23 mouse cellular contexts compared by ENCODE assay signal in the genomic region with DNA sequence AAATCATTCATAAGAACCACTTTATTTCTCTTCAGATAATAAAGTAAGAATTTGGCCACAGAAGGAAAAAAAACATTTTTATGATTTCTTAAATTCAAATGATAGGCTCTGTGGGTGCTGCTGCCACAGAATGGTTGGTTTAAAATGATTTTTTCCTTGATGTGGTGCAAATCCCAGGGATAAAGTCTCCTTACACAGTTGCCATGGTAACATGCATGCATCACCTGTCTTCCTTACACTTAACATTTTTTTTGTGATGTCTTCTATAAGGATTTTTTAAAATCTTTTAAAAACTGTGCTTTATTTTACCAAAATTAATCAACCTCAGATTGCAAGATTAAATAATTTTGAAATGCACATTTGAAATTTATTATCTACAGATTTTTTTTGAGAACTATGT.
DNase-seq lines count a peak whose midpoint lies in the region; ATAC-seq and TF ChIP-seq lines count a peak whose summit lies in the region.
"Had no signal": no experiment of that assay in that cellular context is flagged by ENCODE, and none has a peak within 500 bp of the region (broad histone marks: within the 10 kb centered on the region; RNA-seq: fewer than 3 reads in every experiment).

No protein-coding gene starts in this region.

- no peak for TF ChIP-seq CTCF in hindbrain, postnatal 0 days (IDR thresholded peaks at IDR 0.05; ENCODE audit: low read depth)
- TF ChIP-seq CTCF in midbrain, postnatal 0 days (IDR thresholded peaks at IDR 0.05): no peak

- no peaks in the 10 kb centered on the region for H3K4me1 ChIP-seq in forebrain, embryonic 14.5 days (ENCODE audit: control insufficient read depth, insufficient read depth, low read length)
- no peaks in the 10 kb centered on the region for H3K4me1 ChIP-seq in forebrain, embryonic 13.5 days
- H3K4me1 ChIP-seq in hindbrain, postnatal 0 days (ENCODE audit: insufficient read depth, low read length): no peaks in the 10 kb centered on the region
- H3K4me1 ChIP-seq in hindbrain, embryonic 11.5 days (replicated peaks; ENCODE audit: control insufficient read depth, insufficient read depth, low read length): no peaks in the 10 kb centered on the region
- no peaks in the 10 kb centered on the region for H3K4me1 ChIP-seq in midbrain, postnatal 0 days (ENCODE audit: insufficient read depth, low read length)
- H3K4me1 ChIP-seq in midbrain, embryonic 16.5 days (ENCODE audit: control insufficient read depth, insufficient read depth, low read length): no peaks in the 10 kb centered on the region
- H3K4me1 ChIP-seq: embryonic facial prominence, embryonic 10.5 days; embryonic facial prominence, embryonic 12.5 days had no signal

- ATAC-seq in forebrain, embryonic 14.5 days: no peak
- ATAC-seq in forebrain, embryonic 13.5 days: no peak
- ATAC-seq in hindbrain, postnatal 0 days: no peak
- no peak for ATAC-seq in hindbrain, embryonic 11.5 days (ENCODE audit: low FRiP score)
- no peak for ATAC-seq in midbrain, postnatal 0 days (ENCODE audit: low FRiP score)
- no peak for ATAC-seq in midbrain, embryonic 16.5 days
- ATAC-seq: CD4-positive, CD25-positive, alpha-beta regulatory T cell, adult 4 months; forebrain, embryonic 16.5 days had no signal

- no peaks in the 10 kb centered on the region for H3K36me3 ChIP-seq in forebrain, embryonic 14.5 days (ENCODE audit: control insufficient read depth, insufficient read depth, low read length)
- no peaks in the 10 kb centered on the region for H3K36me3 ChIP-seq in forebrain, embryonic 13.5 days (ENCODE audit: poor library complexity, severe bottlenecking)
- no peaks in the 10 kb centered on the region for H3K36me3 ChIP-seq in hindbrain, postnatal 0 days (ENCODE audit: insufficient read depth, low read length)
- no peaks in the 10 kb centered on the region for H3K36me3 ChIP-seq in hindbrain, embryonic 11.5 days (ENCODE audit: control insufficient read depth, insufficient read depth, low read length)
- no peaks in the 10 kb centered on the region for H3K36me3 ChIP-seq in midbrain, postnatal 0 days (ENCODE audit: insufficient read depth, low read length)
- no peaks in the 10 kb centered on the region for H3K36me3 ChIP-seq in midbrain, embryonic 16.5 days (ENCODE audit: control insufficient read depth, insufficient read depth, low read length)
- H3K36me3 ChIP-seq: embryonic facial prominence, embryonic 10.5 days; embryonic facial prominence, embryonic 12.5 days; G1E had no signal

- no peaks in the 10 kb centered on the region for H3K27me3 ChIP-seq in forebrain, embryonic 14.5 days (replicated peaks; ENCODE audit: control insufficient read depth, insufficient read depth, low read length)
- H3K27me3 ChIP-seq in forebrain, embryonic 13.5 days: no peaks in the 10 kb centered on the region
- no peaks in the 10 kb centered on the region for H3K27me3 ChIP-seq in hindbrain, postnatal 0 days (ENCODE audit: insufficient read depth, low read length)
- no peaks in the 10 kb centered on the region for H3K27me3 ChIP-seq in hindbrain, embryonic 11.5 days (ENCODE audit: control insufficient read depth, insufficient read depth, low read length)
- no peaks in the 10 kb centered on the region for H3K27me3 ChIP-seq in midbrain, postnatal 0 days (ENCODE audit: insufficient read depth, low read length)
- no peaks in the 10 kb centered on the region for H3K27me3 ChIP-seq in midbrain, embryonic 16.5 days (ENCODE audit: control insufficient read depth, insufficient read depth, low read depth, low read length)
- H3K27me3 ChIP-seq: CH12.LX; embryonic facial prominence, embryonic 12.5 days had no signal

- no peaks in the 10 kb centered on the region for H3K9me3 ChIP-seq in forebrain, embryonic 14.5 days (replicated peaks; ENCODE audit: control insufficient read depth, low read length)
- no peaks in the 10 kb centered on the region for H3K9me3 ChIP-seq in forebrain, embryonic 13.5 days (replicated peaks)
- H3K9me3 ChIP-seq in hindbrain, postnatal 0 days (ENCODE audit: low read length): no peaks in the 10 kb centered on the region
- no peaks in the 10 kb centered on the region for H3K9me3 ChIP-seq in hindbrain, embryonic 11.5 days (ENCODE audit: control insufficient read depth, low read length)
- no peaks in the 10 kb centered on the region for H3K9me3 ChIP-seq in midbrain, postnatal 0 days (ENCODE audit: low read length)
- H3K9me3 ChIP-seq in midbrain, embryonic 16.5 days (replicated peaks; ENCODE audit: control insufficient read depth, low read length, poor library complexity, severe bottlenecking): no peaks in the 10 kb centered on the region
- H3K9me3 ChIP-seq: embryonic facial prominence, embryonic 10.5 days; embryonic facial prominence, embryonic 12.5 days; G1E had no signal

- H3K4me2 ChIP-seq in forebrain, embryonic 14.5 days (ENCODE audit: low read length): no peak overlapping the region
- H3K4me2 ChIP-seq in forebrain, embryonic 13.5 days: no peak overlapping the region
- no peak overlapping the region for H3K4me2 ChIP-seq in hindbrain, postnatal 0 days (ENCODE audit: low read depth, low read length)
- no peak overlapping the region for H3K4me2 ChIP-seq in hindbrain, embryonic 11.5 days (replicated peaks; ENCODE audit: low read depth, low read length)
- no peak overlapping the region for H3K4me2 ChIP-seq in midbrain, postnatal 0 days (ENCODE audit: low read depth, low read length, poor library complexity, severe bottlenecking)
- no peak overlapping the region for H3K4me2 ChIP-seq in midbrain, embryonic 16.5 days (ENCODE audit: low read length)
- H3K4me2 ChIP-seq: embryonic facial prominence, embryonic 12.5 days had no signal

- peak; percentile 27 for DNase-seq in forebrain, embryonic 14.5 days (ENCODE audit: low spot score)
- peak; percentile 12 for DNase-seq in hindbrain, postnatal 0 days (ENCODE audit: low spot score)
- no peak for DNase-seq in hindbrain, embryonic 11.5 days (ENCODE audit: low spot score)
- peak; percentile 30 for DNase-seq in midbrain, postnatal 0 days (ENCODE audit: low spot score)
- DNase-seq in telencephalon, adult 2 months (ENCODE audit: low read depth, low spot score): peak; percentile 3
- no peak for DNase-seq in adipocyte (ENCODE audit: low spot score)
- DNase-seq: adrenal gland, adult 8-10 months; adrenal gland, postnatal 14 days; adrenal gland, postnatal 36 days; B cell, adult 2 months; cerebellum, adult 11-12 months; cerebellum, adult 2 months; cerebellum, adult 9-10 months; cerebellum, postnatal 10 days; cerebellum, postnatal 25 days had no signal

- H3K4me3 ChIP-seq in forebrain, embryonic 14.5 days (ENCODE audit: low read depth, low read length): no peak overlapping the region
- H3K4me3 ChIP-seq in forebrain, embryonic 13.5 days: no peak overlapping the region
- H3K4me3 ChIP-seq in hindbrain, postnatal 0 days (ENCODE audit: low read length): no peak overlapping the region
- no peak overlapping the region for H3K4me3 ChIP-seq in hindbrain, embryonic 11.5 days (ENCODE audit: low read depth, low read length)
- H3K4me3 ChIP-seq in midbrain, postnatal 0 days (ENCODE audit: low read depth, low read length): no peak overlapping the region
- no peak overlapping the region for H3K4me3 ChIP-seq in midbrain, embryonic 16.5 days (ENCODE audit: low read depth, low read length)
- H3K4me3 ChIP-seq: embryonic facial prominence, embryonic 10.5 days; embryonic facial prominence, embryonic 12.5 days had no signal

- no peak overlapping the region for H3K9ac ChIP-seq in forebrain, embryonic 14.5 days (ENCODE audit: low read length)
- no peak overlapping the region for H3K9ac ChIP-seq in forebrain, embryonic 13.5 days
- H3K9ac ChIP-seq in hindbrain, postnatal 0 days (replicated peaks; ENCODE audit: low read length): no peak overlapping the region
- H3K9ac ChIP-seq in hindbrain, embryonic 11.5 days (ENCODE audit: low read depth, low read length): no peak overlapping the region
- H3K9ac ChIP-seq in midbrain, postnatal 0 days (replicated peaks; ENCODE audit: low read length, poor library complexity, severe bottlenecking): no peak overlapping the region
- no peak overlapping the region for H3K9ac ChIP-seq in midbrain, embryonic 16.5 days (ENCODE audit: low read depth, low read length)
- H3K9ac ChIP-seq: embryonic facial prominence, embryonic 12.5 days had no signal

- H3K27ac ChIP-seq in forebrain, embryonic 14.5 days (ENCODE audit: low read depth, low read length): no peak overlapping the region
- no peak overlapping the region for H3K27ac ChIP-seq in forebrain, embryonic 13.5 days
- no peak overlapping the region for H3K27ac ChIP-seq in hindbrain, postnatal 0 days
- H3K27ac ChIP-seq in hindbrain, embryonic 11.5 days (ENCODE audit: low read depth, low read length): no peak overlapping the region
- no peak overlapping the region for H3K27ac ChIP-seq in midbrain, postnatal 0 days (ENCODE audit: low read depth, low read length)
- no peak overlapping the region for H3K27ac ChIP-seq in midbrain, embryonic 16.5 days (ENCODE audit: low read length)
- H3K27ac ChIP-seq: embryonic facial prominence, embryonic 10.5 days; embryonic facial prominence, embryonic 12.5 days had no signal

Comparison
In these comparisons a context has a peak if more than half of its experiments do, and no peak if none do; other contexts are left out.
1. DNase-seq: peak in forebrain, embryonic 14.5 days (single experiment), hindbrain, postnatal 0 days (single experiment), midbrain, postnatal 0 days (single experiment) and telencephalon, adult 2 months (single experiment); none in hindbrain, embryonic 11.5 days (single experiment) and adipocyte (single experiment).